Mouse (Mus musculus) left cerebral cortex, adult 18-20 months (tissue): Measurements from ENCODE around the gene Cyp4a14. TPM values are rescaled to one million over a fixed set of nuclear protein-coding genes. Genes with fewer than 3 reads are reported as not detected.
A peak's percentile ranks its signal among the peaks of the same experiment; 100 is the strongest.
"Not testable (repeated sequence)": the region's sequence is repeated elsewhere in the genome, so short reads cannot be mapped to it uniquely, and the experiment has no call there.

Experiments used
- DNase-seq, 2 experiments: peaks; one replicate each; pipeline ENCODE4 v3.0.0; 2021 to 2022; ENCODE audit warnings: low spot score in 2 of 2, mixed read lengths in 1 of 2
- long read RNA-seq, 2 experiments: library from polyadenylated mRNA; stranded (forward); transcript quantifications; one replicate each; pipeline ENCODE4 v2.0.0; 2021
- total RNA-seq, 2 experiments: library from RNA; stranded (reverse); gene quantifications; 2 replicates each; pipeline ENCODE4 v1.2.3; 2021

The Cyp4a14 gene
- total RNA-seq, result not detected
- long read RNA-seq, experiment 1, result 0 reads
- long read RNA-seq, experiment 2, result 0 reads

DNA sequence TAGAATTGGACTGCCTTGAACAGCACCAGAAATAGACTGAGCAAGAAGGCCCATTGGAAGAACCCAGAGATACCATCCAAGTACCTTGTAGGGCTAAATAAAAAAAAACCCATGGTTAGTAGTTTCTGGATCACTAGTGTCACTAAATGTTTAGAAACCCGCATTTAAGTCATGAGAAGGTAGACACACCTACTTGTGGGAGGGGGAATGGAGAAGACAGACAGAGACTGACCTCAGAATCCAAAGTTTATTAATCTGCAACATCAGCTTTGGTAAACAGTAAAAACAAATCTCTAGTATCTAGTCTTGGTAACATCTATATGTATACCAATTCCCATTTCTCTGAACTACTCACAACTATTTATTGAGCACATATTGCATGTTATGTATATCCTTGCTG lies at the start of gene Cyp4a14:
TSS of gene Cyp4a14 (minus strand) at position 142 of the 400 bp plus-strand sequence.
- DNase-seq, result no peak

GRCm38 (mm10) chr4:115545101-115545500 lies 49.2 kb upstream of the Cyp4a14 start:
- DNase-seq, result no peak

GRCm38 (mm10) chr4:115521766-115522165 lies 25.8 kb upstream of the Cyp4a14 start:
- no peak for DNase-seq

DNA sequence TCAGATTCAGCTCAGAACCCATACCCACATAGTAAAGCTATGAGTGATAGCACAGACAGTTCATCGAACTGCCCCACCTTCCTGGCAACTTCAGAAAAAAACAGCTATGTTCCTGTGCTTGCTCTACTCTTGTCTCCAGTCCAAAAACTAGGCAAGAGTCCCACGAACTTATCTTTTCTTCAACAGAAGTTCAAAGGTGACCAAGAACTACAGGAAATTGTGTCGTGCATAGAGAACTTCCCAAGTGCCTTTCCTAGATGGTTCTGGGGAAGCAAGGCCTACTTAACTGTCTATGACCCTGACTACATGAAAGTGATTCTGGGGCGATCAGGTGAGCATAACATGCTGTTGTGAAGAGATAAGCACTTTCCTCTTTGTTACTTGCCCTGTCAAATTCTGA lies 23.5 kb upstream of the Cyp4a14 start:
- DNase-seq, result no peak

- not testable (repeated sequence) for DNase-seq
Observed at GRCm38 (mm10) chr4:115518000-115518399, 22.1 kb upstream of the Cyp4a14 start, which contains the start of gene Cyp4a10. Gene Cyp4a10 (plus strand): TSS chr4:115518264.

GRCm38 (mm10) chr4:115513964-115514363 lies 18.0 kb upstream of the Cyp4a14 start:
- DNase-seq, result not testable (repeated sequence)

GRCm38 (mm10) chr4:115497466-115497865 lies 1.5 kb upstream of the Cyp4a14 start:
- no peak for DNase-seq

DNA sequence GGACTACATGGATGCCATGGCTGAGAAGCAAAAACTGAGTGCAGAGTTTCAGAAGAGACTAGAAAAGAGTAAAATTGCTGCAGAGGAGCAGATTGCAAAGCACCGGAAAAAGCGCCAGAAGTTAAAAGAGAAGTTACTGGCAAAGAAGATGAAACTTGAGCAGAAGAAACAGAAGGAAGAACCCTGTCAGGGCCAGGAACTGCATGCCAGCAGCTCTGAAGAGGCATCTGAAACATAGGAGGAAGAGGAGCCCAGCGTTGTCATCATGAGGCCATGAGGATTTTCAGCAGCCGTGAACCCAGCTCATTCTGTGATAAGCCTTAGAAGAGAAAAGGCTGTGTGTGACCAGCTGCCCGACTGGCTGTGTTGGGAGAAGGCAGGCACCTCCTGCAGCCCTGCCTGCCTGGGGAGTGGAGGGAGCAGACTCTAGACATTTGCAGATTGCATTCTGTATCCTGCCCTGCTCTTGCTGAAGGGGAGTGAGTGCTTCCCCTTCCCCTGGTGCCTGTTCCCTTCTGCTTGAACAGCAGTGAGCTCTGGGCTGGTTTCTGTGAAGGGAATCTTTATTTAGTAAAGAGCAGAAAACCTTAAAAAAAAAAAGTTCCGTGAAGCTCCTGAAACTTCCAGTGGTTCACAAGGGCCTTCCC lies 14.8 kb downstream of the Cyp4a14 start:
- DNase-seq, result no peak

- peak; percentile 6 to 8 for DNase-seq
Observed at GRCm38 (mm10) chr4:115476051-115476450, 19.9 kb downstream of the Cyp4a14 start.

GRCm38 (mm10) chr4:115473585-115473984 lies 22.4 kb downstream of the Cyp4a14 start:
- DNase-seq, result not testable (repeated sequence)

DNA sequence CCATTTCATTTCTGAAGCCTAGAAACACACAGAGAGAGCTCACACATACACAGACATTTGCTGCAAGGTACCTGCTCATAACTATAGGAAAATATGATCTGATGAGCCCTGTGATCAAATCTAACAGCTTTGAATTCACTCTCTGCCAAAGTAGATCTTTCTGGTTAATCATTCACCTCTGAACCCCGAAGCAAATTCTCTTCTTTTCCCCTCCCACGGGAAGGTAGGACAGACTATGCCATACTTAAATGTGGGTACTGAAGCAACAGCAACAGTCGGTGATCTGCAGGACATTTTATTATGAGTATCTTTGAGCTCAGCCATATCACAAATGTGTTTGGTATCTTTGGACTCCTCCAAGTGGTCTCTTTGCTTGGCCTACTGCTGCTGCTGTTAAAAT lies 43.6 kb downstream of the Cyp4a14 start, which contains the start of gene Cyp4a30b:
TSS of gene Cyp4a30b (plus strand) at position 301 of the 400 bp plus-strand sequence.
- DNase-seq, result no peak

DNA sequence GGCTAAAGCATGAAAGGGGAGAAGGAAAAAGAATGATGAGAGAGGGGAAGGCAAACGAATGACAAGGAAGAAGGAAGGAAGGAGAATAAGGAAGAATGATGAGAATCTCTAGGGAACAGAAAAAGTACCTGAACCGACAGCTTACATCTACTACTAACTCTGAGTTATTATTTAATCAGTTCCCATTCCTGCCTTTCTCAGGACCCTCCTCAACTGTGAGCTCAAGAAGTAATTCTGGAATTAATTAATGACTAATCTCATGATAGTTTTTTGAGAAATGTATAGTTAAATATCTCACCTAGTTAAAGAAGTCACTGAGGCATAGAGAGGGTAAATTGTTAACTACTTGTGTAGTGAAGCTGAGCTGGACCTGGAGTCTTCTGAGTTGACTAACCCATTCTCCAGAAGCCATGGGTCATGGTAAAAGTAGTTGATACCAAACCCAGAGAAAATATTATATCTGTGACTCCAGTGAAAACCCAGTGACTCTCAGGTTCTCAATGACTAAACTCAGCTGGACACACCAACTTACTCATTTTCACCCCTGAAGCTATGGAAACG lies 45.3 kb downstream of the Cyp4a14 start:
- DNase-seq, result no peak

Other genes starting within 250 kb of the Cyp4a14 start
- not detected for gene Cyp4a12a, start 197.1 kb downstream of the Cyp4a14 start, total RNA-seq
- under 1 TPM in 1 of 2 experiments, not detected in 1; 0.30 TPM for gene Cyp4a12b, start 84.5 kb downstream of the Cyp4a14 start, total RNA-seq
- gene Cyp4a30b, start 43.5 kb downstream of the Cyp4a14 start, total RNA-seq, result not detected
- gene Cyp4a10, start 22.1 kb upstream of the Cyp4a14 start, total RNA-seq, result not detected
- gene Cyp4a31, start 67.5 kb upstream of the Cyp4a14 start, total RNA-seq, result not detected
- not detected for gene Cyp4a32, start 104.8 kb upstream of the Cyp4a14 start, total RNA-seq
- 1 to 10 TPM; 1.9 to 2.0 TPM for gene Cyp4b1, start 151.6 kb upstream of the Cyp4a14 start, total RNA-seq
- 10 to 100 TPM; 49.7 to 55.4 TPM for gene Efcab14, start 241.6 kb upstream of the Cyp4a14 start, total RNA-seq